Mouse (Mus musculus) spleen, postnatal 4 days (tissue): ENCODE measurements around the gene Fmn2.

Experiments
- DNase-seq, 2 experiments: peaks; one replicate each; pipeline ENCODE4 v3.0.0; 2022; ENCODE audit warnings: low spot score in 2 of 2

Gene Fmn2

GRCm38 (mm10) chr1:174557211-174557610 is 55.6 kb downstream of the Fmn2 start:
- DNase-seq = no peak

DNA sequence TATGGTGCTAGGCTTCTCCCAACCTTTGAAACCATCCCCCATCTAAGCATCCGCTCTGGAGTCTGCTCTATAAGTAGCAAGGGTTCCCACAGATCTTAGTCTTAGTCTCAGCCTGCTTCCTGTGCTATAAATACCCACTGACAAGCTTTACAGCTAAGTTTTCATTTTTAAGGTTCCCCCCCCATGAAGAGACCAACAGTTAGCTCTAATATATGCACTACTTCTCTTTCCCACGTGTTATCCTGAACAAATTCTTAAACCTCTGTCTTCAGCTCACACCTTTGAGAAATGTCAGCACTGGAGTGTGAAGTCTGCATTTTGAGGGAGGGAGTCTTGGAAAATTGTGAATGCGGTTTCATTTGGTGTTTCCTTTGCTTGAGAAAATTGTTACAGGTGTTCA is 56.2 kb downstream of the Fmn2 start:
- no peak for DNase-seq

DNA sequence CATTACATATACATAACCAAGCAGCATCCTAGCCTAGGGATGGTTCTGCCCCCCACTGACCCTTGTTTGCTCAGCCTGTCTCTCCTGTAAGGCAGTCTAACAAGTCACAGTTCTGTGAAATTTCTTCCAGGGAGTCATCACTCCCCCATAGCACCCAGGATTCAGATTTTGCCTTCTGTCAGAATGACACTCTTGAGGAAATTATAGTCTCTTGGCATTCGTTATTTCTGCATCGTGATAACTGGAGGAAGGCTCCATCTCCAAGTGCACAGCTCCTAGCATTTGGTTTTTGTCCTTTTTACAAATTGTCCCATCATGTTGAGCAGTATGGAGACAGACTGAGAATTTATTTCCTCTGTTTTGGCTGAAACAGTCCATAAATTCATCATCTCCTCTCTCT is 56.9 kb downstream of the Fmn2 start:
- no peak for DNase-seq

GRCm38 (mm10) chr1:174564561-174564960 is 62.9 kb downstream of the Fmn2 start:
- DNase-seq = no peak

- DNase-seq = no peak
Observed at GRCm38 (mm10) chr1:174568609-174569008, 67.0 kb downstream of the Fmn2 start.

DNA sequence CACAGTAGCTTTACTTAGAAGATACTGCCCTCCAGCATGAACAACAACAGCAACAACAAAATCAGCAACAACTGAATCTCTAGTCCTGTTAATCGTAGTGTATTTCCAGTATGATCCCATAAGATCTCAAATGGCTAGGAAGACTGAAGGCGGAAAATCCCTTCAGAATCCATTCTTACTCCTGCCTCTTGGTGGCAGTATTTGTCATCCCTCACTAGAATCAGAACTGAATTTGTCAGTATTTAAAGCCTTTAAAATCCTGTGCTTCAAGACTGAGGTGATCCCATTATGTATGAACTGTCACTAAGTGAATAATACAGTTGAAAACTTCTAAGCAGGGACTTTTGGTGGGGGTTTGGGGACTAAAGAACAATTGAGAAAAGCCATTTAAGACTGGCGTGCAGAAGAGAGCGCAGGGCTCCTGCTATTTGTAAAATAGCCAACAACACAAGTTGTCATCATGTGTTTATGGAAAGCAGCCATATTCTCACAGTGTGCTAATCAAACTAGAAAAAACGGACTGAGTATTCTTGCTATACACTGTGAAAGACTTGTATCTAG is 90.9 kb downstream of the Fmn2 start:
- no peak for DNase-seq

- peak; percentile 28 to 74 for DNase-seq
Observed at GRCm38 (mm10) chr1:174594989-174595388, 93.4 kb downstream of the Fmn2 start.

GRCm38 (mm10) chr1:174597495-174597894 is 95.9 kb downstream of the Fmn2 start:
- no peak for DNase-seq

GRCm38 (mm10) chr1:174598226-174598625 is 96.6 kb downstream of the Fmn2 start:
- DNase-seq = no peak

DNA sequence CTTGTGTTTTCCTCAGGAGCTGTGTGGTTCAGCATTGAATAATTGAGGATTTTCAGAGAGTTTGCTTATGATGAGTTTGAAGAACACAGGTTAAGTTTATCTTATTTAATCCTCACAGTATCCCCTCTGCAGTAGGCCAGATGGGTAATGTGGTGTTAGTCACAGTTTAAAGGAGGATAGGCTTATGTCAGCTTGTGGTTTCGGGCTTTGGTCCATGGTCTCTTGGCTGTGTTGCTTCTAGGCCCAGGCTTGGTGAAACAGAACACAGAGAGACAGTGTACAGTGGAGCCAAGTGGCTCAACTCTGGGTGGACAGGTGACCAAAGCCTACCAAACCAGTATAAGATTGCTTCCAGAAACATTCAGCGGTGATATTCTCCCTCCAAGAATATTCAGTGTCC is 98.4 kb downstream of the Fmn2 start:
- no peak for DNase-seq

DNA sequence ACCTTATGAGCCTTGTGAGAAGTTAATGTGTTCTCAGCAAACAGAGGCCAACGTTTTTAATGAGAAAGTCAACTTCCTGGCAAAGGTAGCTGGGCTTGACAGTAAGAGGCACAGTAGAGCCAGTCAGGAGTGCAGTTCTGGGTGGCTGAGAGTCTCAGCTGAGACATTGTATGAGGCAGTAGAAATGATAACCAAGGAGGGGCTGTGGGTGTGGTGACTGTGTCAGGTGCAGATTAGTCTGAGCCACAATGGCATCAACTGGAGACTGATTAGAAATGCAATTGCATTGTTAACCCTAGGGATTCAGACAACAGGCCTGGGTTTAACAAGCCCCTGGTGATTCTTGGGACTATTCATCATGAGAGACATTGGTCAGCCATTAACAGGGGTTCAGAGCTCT is 99.0 kb downstream of the Fmn2 start:
- no peak for DNase-seq

GRCm38 (mm10) chr1:174617368-174617767 is 115.7 kb downstream of the Fmn2 start:
- no peak for DNase-seq

- no peak for DNase-seq
Observed at GRCm38 (mm10) chr1:174621512-174621911, 119.9 kb downstream of the Fmn2 start.

GRCm38 (mm10) chr1:174623054-174623453 is 121.4 kb downstream of the Fmn2 start:
- no peak for DNase-seq

DNA sequence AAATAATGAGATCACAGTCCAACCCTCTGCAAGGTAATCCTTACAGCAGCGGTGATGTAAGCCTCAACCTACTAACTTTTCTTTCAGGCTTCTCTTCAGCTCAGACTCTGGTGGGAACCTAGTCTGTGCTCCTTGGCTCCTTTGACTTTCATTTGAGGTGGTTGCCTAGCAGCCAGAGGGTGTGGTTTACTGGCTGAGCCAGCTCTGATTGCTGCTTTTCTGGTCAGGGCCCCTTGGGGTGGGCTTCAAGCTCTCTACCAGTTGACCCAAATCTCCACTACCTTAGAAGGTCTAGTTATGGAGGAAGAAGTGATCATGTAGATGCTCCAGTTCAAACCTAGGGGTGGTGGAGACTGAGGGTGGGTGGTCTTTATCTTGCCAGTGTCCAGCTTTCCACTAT is 128.4 kb downstream of the Fmn2 start:
- DNase-seq = no peak

GRCm38 (mm10) chr1:174636291-174636690 is 134.7 kb downstream of the Fmn2 start:
- DNase-seq = no peak

DNA sequence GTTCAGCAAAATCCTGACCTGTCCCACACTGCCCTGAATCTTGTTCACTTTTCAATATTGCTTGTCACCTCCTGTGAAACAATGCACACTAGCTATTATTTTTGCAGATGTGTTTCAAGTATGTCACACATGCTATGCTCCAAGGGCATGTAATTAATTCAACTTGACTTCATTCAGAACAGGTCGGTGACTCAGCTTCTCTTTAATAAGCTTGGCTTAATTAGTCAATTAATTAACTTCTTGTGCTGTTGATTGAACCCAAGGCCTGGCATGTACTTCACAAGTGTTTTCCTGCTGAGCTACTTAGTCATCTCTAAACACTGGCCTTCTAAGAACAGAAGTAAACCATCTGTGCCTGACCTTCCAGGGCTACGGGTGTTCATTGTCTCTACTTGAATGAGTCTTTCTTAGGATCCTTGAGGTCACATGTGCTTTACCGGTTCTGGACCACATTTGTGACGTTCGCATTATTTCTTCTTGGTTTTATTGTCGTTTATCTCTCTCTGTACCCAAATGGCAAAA is 136.0 kb downstream of the Fmn2 start:
- no peak for DNase-seq

GRCm38 (mm10) chr1:174640901-174641300 is 139.3 kb downstream of the Fmn2 start:
- no peak for DNase-seq

DNA sequence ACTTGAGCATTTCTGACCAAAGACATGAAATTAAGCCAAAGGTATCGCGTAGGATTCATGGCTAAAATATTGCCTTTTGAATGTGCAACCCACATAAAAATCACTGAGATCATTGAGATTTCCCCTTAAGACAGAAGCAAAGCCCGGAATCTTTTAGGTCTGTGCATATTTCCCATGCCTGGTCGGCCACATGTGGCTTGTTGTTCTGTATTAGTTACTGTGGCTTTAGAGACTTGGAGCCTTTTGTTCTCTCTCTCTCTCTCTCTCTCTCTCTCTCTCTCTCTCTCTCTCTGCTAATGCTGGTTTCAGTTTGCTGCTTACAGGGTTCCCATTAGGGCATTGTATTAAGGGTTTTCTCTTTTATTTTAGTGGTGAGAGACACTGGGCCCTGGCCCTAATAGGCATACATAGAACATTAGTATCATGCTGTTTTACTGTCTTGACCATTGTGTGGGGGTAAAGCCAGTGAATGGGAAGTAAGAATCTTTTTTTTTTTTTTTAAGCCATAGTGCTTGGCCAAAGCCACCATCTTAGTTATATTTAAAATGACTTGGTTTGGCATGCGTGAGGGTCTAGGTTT is 141.9 kb downstream of the Fmn2 start:
- no peak for DNase-seq

DNA sequence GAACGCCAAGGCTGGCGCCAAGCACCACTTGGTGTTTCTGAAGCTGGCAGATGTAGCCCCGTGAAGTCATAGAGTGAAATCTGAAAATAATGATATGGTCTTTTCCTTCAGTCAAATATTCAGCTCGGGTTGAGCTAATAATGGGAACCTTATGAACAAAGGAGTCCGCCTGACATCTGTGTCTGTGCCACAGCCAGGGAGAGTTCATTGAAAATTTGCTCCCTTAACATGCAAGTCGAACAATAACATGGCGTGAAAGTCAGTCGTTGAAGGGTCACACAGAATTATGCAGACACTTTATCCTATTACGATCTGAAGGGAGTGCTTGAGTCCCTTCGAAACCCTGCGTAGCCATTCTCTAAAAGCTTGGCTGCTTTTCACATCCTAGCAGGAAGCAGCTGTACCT is 147.8 kb downstream of the Fmn2 start:
- DNase-seq = no peak

- no peak for DNase-seq
Observed at GRCm38 (mm10) chr1:174654565-174654964, 152.9 kb downstream of the Fmn2 start.

- no peak for DNase-seq
Observed at GRCm38 (mm10) chr1:174655354-174655753, 153.7 kb downstream of the Fmn2 start.

GRCm38 (mm10) chr1:174656554-174656953 is 154.9 kb downstream of the Fmn2 start:
- DNase-seq = no peak
